Mouse (Mus musculus): ENCODE measurements around the gene Ccng1.
"Not testable (repeated sequence)": the region's sequence is repeated elsewhere in the genome, so short reads cannot be mapped to it uniquely, and the experiment has no call there.

The Ccng1 gene

GRCm38 (mm10) chr11:40715524-40715923 lies 39.6 kb downstream of the Ccng1 start:
- DNase-seq = no peak

- DNase-seq = peak; percentile 46
Observed at GRCm38 (mm10) chr11:40713858-40714257, 41.3 kb downstream of the Ccng1 start.

- not testable (repeated sequence) for DNase-seq
Observed at GRCm38 (mm10) chr11:40709899-40710298, 45.2 kb downstream of the Ccng1 start.
